Mouse (Mus musculus) midbrain, postnatal 0 days (tissue): ENCODE results near the gene Gm9945. TPM values are rescaled to one million over a fixed set of nuclear protein-coding genes. Genes with fewer than 3 reads are reported as not detected.

Experiments
- ATAC-seq: fragments of 200-750 bp; cut with Nextera tagmentation; 2 replicates; pipeline ENCODE4 v1.8.0; 2017; ENCODE audit warnings: moderate number of reproducible peaks, mild to moderate bottlenecking, moderate TSS enrichment, moderate library complexity; ENCODE audit not compliant: low FRiP score
- DNase-seq: peaks from one replicate; pipeline ENCODE4 v3.0.0-alpha.2; 2015; ENCODE audit warnings: low spot score
- H3K27ac ChIP-seq: fragments of 300-500 bp; sonication (generic); 2 replicates; pipeline ENCODE4 v1.5.1; 2014; ENCODE audit warnings: low read depth, mild to moderate bottlenecking, low read length, mixed read lengths
- H3K27me3 ChIP-seq: fragments of 300-500 bp; sonication (generic); 2 replicates; pipeline ENCODE4 v1.6.1; 2014; ENCODE audit warnings: low read length, control low read depth, mixed read lengths; ENCODE audit not compliant: insufficient read depth
- H3K36me3 ChIP-seq: fragments of 300-500 bp; sonication (generic); 2 replicates; pipeline ENCODE4 v1.6.1; 2014; ENCODE audit warnings: low read length, control low read depth, mixed read lengths; ENCODE audit not compliant: insufficient read depth
- H3K4me1 ChIP-seq: fragments of 300-500 bp; sonication (generic); 2 replicates; pipeline ENCODE4 v1.6.1; 2014; ENCODE audit warnings: mild to moderate bottlenecking, control low read depth, antibody characterized with exemption, low read length, mixed read lengths; ENCODE audit not compliant: insufficient read depth
- H3K4me2 ChIP-seq: fragments of 300-500 bp; sonication (generic); 2 replicates; pipeline ENCODE4 v1.6.1; 2014; ENCODE audit warnings: low read depth, mild to moderate bottlenecking, low read length, mixed read lengths; ENCODE audit not compliant: poor library complexity, severe bottlenecking
- H3K4me3 ChIP-seq: fragments of 300-500 bp; sonication (generic); 2 replicates; pipeline ENCODE4 v1.5.1; 2014; ENCODE audit warnings: low read depth, mild to moderate bottlenecking, low read length, moderate library complexity
- H3K9ac ChIP-seq: fragments of 300-500 bp; sonication (generic); replicated peaks from 2 replicates; pipeline ENCODE4 v1.6.1; 2014; ENCODE audit warnings: mild to moderate bottlenecking, low read length, moderate library complexity, mixed read lengths; ENCODE audit not compliant: poor library complexity, severe bottlenecking
- H3K9me3 ChIP-seq: fragments of 300-500 bp; sonication (generic); 2 replicates; pipeline ENCODE4 v1.6.1; 2016; ENCODE audit warnings: low read length, control low read depth
- CTCF ChIP-seq: IDR thresholded peaks from 2 replicates; pipeline ENCODE4 v1.5.1; 2016; ENCODE audit warnings: antibody characterized with exemption, mild to moderate bottlenecking
- WGBS: fragments of 180-500 bp; shearing (Covaris S2); extraction: QIAGEN DNeasy Blood & Tissue Kit; methylation state at CpG from one replicate; pipeline ENCODE4 v1.1.7; 2014; 5-methylcytosine and 5-hydroxymethylcytosine counted together
- polyA plus RNA-seq: library from polyadenylated mRNA; unstranded; fragments of >200 nt; fragmentation: Nextera tagmentation; extraction: Ambion mirVana; gene quantifications from 2 replicates; pipeline ENCODE4 v1.2.1, GENCODE M21; 2015
- total RNA-seq: library from RNA; depleted of rRNA; stranded (reverse); fragments of >200 nt; gene quantifications from 2 replicates; pipeline ENCODE4 v1.2.3, GENCODE M21; 2014

Gene Gm9945
- total and polyA plus RNA-seq, 2 experiments from 2014 or later = 0.33 TPM; not detected in 1

GRCm38 (mm10) chr11:53463551-53464424 is 16.2 kb upstream of the Gm9945 start:
- WGBS = 9% methylated on average over 53 of the region's 55 CpGs
- DNase-seq = no peak

DNA sequence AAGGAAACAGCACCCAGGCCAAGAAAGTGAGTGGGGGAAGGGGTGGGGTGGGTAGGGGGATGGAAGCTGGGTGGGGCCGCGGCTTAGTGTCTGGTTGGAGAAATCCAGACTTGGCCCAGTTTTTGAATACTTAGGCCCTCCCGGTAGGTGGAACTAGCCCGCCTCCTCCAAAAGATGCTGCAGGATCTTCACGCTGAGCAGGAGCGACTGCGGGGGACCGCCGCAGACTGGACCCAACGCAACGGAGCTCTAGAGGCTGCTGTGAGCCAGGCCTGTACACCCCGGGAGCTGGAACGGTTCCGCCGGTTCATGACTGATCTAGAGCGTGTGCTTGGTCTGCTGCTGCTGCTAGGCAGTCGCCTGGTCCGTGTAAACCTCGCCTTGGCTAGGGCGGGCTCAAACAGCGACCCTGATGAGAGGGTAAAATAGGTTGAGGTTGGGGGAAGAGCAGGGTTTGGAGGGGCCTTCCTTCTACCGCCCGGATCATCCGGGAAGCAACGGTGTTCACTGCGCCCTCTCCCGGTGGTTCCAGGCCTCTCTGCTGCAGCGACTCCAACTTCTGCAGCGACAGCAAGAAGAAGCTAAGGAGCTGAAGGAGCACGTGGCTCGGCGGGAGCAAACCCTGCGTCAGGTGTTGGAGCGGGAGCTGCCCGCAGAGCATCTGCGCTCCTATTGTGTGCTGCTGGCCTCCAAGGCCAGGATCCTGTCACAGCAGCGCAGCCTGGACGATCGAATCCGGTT is 13.6 kb upstream of the Gm9945 start:
- H3K36me3 ChIP-seq = no peaks in the 10 kb centered on the region
- DNase-seq (peak; percentile 87), ATAC-seq (peak; percentile 65; the same call in 1 of the 2 replicates)
- no peaks in the 10 kb centered on the region for H3K9me3 ChIP-seq
- 4% methylated on average over 40 of the region's 40 CpGs for WGBS
- peak overlapping the region; percentile 58 for H3K4me2 ChIP-seq
- peak overlapping the region; percentile 13 for H3K9ac ChIP-seq
- peak; percentile 89 for TF ChIP-seq CTCF
- H3K27me3 ChIP-seq = peaks cover 41% of the 10 kb centered on the region
- H3K27ac ChIP-seq = no peak overlapping the region
- no peaks in the 10 kb centered on the region for H3K4me1 ChIP-seq
- peak overlapping the region; percentile 35 for H3K4me3 ChIP-seq

More at GRCm38 (mm10) chr11:53463551-53464424, 16.2 kb upstream of the Gm9945 start:
- Histone ChIP-seq H3K36me3 (no peaks in the 10 kb centered on the region), H3K9ac (no peak overlapping the region; the same call in 1 of the 2 replicates), H3K27me3 (peaks cover 50% of the 10 kb centered on the region), H3K4me1 (no peaks in the 10 kb centered on the region), H3K27ac (no peak overlapping the region), H3K4me3 (peak overlapping the region; percentile 33), H3K9me3 (no peaks in the 10 kb centered on the region), H3K4me2 (peak overlapping the region; percentile 67)
- ATAC-seq = no peak
- TF ChIP-seq CTCF = no peak

GRCm38 (mm10) chr11:53469294-53469967 is 10.5 kb upstream of the Gm9945 start:
- 31% methylated on average over 16 of the region's 16 CpGs for WGBS
- no peak for ATAC-seq
- peaks cover 22% of the 10 kb centered on the region for H3K27me3 ChIP-seq

DNA sequence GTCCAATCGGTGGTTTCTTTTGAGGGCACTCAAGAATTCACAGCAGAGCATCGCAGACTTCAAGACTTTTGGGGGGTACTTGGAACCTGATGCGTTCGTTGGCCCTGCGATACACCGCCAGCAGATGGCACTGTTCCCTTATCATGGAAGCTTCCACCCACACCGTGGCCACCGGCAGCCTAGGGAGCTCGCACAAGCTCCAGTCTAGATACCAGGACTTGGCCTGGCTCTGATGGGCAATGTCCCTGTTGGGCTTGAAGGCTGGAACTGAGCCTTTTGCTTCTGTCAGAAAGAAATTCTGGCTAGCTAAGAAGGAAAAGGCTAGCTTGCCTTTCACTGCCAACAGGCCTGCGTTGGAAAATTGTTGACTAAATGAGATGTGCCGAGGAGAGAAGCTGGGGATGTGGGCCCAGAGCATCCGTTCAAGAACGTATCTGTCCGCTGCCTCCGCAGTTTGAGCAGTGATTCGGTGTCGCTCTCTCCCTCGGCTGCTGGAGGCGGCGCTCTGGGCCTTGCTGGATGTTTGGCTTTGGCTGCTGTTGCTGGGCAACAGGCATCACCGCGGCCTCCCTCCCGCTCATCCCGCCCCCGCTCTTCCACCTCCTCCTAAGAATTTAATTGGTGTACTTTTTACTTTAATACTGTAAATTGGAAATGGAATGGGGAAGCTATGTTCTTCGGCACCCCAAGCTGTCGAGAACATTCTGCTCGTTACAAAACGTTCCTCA is 9.8 kb upstream of the Gm9945 start, which contains the start of gene Gm9837:
Gm9837 (minus strand) TSS at position 512 of the 728 bp plus-strand sequence.
- peak within 1 kb of the TSS; percentile 47 for H3K27ac ChIP-seq
- no peaks in the 10 kb centered on the region for H3K9me3 ChIP-seq
- no peaks in the 10 kb centered on the region for H3K4me1 ChIP-seq
- H3K4me2 ChIP-seq = peak within 1 kb of the TSS; percentile 45
- DNase-seq (peak; percentile 94), ATAC-seq (peak; percentile 80)
- H3K27me3 ChIP-seq = peaks cover 15% of the 10 kb centered on the region
- H3K36me3 ChIP-seq = no peaks in the 10 kb centered on the region
- peak within 1 kb of the TSS; percentile 19; the same call in 1 of the 2 replicates for H3K4me3 ChIP-seq
- TF ChIP-seq CTCF = peak; percentile 93
- 0 out of 2 replicates have a peak within 1 kb of the TSS, but pooled peaks have one; percentile 36 for H3K9ac ChIP-seq
- WGBS = 2% methylated on average over 29 of the region's 29 CpGs

More at GRCm38 (mm10) chr11:53469294-53469967, 10.5 kb upstream of the Gm9945 start:
- no peak for TF ChIP-seq CTCF
- H3K9me3 ChIP-seq = no peaks in the 10 kb centered on the region
- no peak for DNase-seq
- peak overlapping the region; percentile 45; the same call in 1 of the 2 replicates for H3K4me2 ChIP-seq
- H3K4me3 ChIP-seq = no peak overlapping the region
- no peak overlapping the region for H3K9ac ChIP-seq
- peak overlapping the region; percentile 47; the same call in 1 of the 2 replicates for H3K27ac ChIP-seq
- H3K36me3 ChIP-seq = no peaks in the 10 kb centered on the region
- no peaks in the 10 kb centered on the region for H3K4me1 ChIP-seq

DNA sequence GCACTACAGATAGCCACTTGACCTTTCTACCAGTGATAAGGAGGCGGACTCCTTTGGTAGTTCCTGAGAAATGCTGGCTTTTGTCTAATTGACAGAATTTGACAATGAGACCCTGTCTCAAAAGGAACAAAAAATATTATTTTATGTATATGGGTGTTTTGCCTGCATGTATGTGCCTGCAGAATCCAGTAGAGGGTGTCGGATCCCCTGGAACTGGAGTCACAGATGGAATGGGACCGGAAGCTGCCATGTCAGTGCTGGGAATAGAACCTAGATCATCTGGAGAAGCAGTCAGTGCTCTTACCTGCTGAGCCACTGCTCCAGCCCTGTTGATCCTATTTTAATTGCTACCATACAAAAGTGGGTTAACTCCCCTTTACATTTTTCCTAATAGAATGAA is 7.3 kb upstream of the Gm9945 start:
- TF ChIP-seq CTCF = peak; percentile 45
- no peaks in the 10 kb centered on the region for H3K36me3 ChIP-seq
- H3K4me1 ChIP-seq = peaks cover 6% of the 10 kb centered on the region; the same call in 1 of the 2 replicates
- no peak overlapping the region for H3K4me2 ChIP-seq
- ATAC-seq (no peak), DNase-seq (no peak)
- no peak overlapping the region for H3K4me3 ChIP-seq
- H3K27me3 ChIP-seq = peaks cover 6% of the 10 kb centered on the region; the same call in 1 of the 2 replicates
- H3K27ac ChIP-seq = no peak overlapping the region
- no peak overlapping the region for H3K9ac ChIP-seq
- 92% methylated on average over 3 of the region's 3 CpGs for WGBS
- H3K9me3 ChIP-seq = no peaks in the 10 kb centered on the region
